Mouse (Mus musculus) olfactory bulb, adult 2 months (tissue): ENCODE results near the gene Gna12. TPM values are rescaled to one million over a fixed set of nuclear protein-coding genes. Genes with fewer than 3 reads are reported as not detected.
A peak's percentile ranks its signal among the peaks of the same experiment; 100 is the strongest.

Source experiments
- H3K27ac ChIP-seq: fragments of 200-500 bp; 2 replicates; pipeline ENCODE4 v1.5.1; 2012; ENCODE audit warnings: low read depth, low read length; ENCODE audit not compliant: insufficient read depth
- H3K4me1 ChIP-seq: fragments of 200-500 bp; 2 replicates; pipeline ENCODE4 v1.6.1; 2012; ENCODE audit warnings: low read length; ENCODE audit not compliant: control insufficient read depth, insufficient read depth
- H3K4me3 ChIP-seq: fragments of 200-500 bp; 2 replicates; pipeline ENCODE4 v1.5.1; 2012; ENCODE audit warnings: mild to moderate bottlenecking, low read depth, low read length, moderate library complexity; ENCODE audit not compliant: insufficient read depth
- CTCF ChIP-seq: fragments of 200-500 bp; IDR thresholded peaks from 2 replicates; pipeline ENCODE4 v1.5.1; 2012; ENCODE audit warnings: low read depth, mild to moderate bottlenecking, low read length, moderate library complexity; ENCODE audit not compliant: insufficient read depth
- POLR2A ChIP-seq: fragments of 200-500 bp; IDR thresholded peaks from 2 replicates; pipeline ENCODE4 v1.6.1; 2012; ENCODE audit warnings: mild to moderate bottlenecking, low read depth, low read length, moderate library complexity; ENCODE audit not compliant: insufficient read depth
- WGBS: fragments of 180-500 bp; shearing (Covaris S2); methylation state at CpG from one replicate; pipeline ENCODE4 v1.1.7; 2018; 5-methylcytosine and 5-hydroxymethylcytosine counted together
- polyA plus RNA-seq: library from polyadenylated mRNA; stranded (reverse); fragments of >200 nt; gene quantifications from 2 replicates; pipeline ENCODE4 v1.2.4, GENCODE M21; 2012; ENCODE audit warnings: low replicate concordance; ENCODE audit not compliant: missing spikeins, insufficient read depth, insufficient read length

Gene Gna12
- polyA plus RNA-seq, 1 experiment: not detected

DNA sequence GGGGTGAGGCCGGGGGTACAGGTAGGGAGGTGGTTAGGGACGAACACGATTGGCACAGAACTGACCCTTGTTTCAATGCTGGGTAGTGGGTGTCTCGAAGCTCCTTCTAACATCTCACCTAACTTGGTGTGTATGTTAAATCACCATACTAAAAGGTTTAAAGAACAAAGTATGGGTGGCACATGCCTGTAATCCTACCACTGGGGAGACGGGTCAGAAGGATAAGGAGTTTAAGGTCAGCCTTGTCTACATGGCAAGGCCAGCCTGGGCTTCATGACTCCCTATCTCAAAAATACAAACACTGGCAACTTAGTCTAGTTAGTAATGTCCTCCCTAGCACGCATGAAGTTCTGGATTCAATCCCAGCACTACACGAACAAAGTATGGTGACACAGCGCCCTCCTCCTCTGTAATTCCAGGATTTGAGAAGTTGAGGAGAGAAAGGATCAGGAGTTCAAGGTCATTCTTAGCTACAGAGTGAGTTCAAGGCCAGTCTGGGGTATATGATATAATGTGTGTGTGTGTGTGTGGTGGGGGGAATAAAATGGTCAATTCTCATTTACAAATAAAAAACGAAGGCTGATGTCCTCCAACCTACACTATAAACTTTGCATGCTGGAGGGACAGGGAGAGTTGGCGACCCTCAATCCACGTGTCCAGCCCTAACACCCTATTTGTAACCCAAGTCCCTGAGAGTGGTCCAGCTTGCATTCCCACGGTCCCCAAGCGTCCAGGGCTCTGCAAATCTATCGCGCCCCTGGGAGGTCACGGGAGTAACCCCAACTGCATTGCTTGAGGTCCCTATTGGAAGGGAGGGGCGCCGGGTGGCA, 935 bp downstream of the Gna12 start:
- H3K4me3 ChIP-seq: peak overlapping the region; percentile 74
- peaks cover 13% of the 10 kb centered on the region for H3K4me1 ChIP-seq
- 30% methylated on average over 18 of the region's 18 CpGs for WGBS
- TF ChIP-seq POLR2A (no peak), CTCF (no peak)
- 0 out of 2 replicates have a peak overlapping the region, but pooled peaks have one; percentile 20 for H3K27ac ChIP-seq

DNA sequence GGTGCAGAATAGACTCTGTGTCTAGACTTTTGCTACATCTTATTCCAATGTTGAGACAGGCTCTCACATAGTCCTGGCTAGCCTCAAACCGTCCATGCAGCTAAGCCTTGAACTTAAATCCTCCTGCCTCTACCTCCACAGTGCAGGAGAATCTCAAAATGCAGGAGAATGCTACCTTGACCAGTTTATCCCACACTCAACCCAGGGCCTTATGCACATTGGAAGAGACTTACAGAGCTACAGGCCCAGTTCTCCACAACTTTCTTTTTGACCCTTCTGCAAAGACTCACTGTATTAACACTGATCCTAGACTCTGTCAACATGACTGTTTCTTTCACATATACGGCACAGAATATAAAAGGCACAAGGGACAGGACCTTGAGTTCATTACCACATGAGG, 1.9 kb downstream of the Gna12 start:
- WGBS: 41% methylated on average over 2 of the region's 2 CpGs
- Histone ChIP-seq H3K4me3 (no peak overlapping the region), H3K27ac (no peak overlapping the region), H3K4me1 (peaks cover 13% of the 10 kb centered on the region)
- TF ChIP-seq CTCF (no peak), POLR2A (no peak)

DNA sequence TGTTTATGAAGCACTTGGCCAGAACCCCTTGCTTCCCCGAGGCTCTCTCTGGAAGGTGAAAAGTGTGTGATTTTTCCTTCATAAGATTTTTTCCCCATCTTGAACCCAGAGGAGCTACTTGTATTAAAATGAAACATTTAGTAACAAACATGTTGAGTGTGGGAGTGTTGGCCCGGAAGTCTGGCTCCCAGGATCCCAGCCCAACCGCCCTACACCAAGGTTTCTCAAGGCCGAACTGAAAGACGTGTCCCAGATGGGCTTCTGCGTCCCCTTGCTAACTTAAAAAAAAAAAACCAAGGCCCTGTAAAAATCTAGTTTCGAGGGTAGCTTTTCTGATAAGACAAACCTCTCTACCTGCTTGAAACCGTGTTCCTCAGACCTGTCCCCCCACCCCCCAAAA, 2.3 kb downstream of the Gna12 start:
- Histone ChIP-seq H3K4me3 (no peak overlapping the region), H3K4me1 (peaks cover 13% of the 10 kb centered on the region), H3K27ac (no peak overlapping the region)
- 55% methylated on average over 8 of the region's 8 CpGs for WGBS
- TF ChIP-seq CTCF (no peak), POLR2A (no peak)

DNA sequence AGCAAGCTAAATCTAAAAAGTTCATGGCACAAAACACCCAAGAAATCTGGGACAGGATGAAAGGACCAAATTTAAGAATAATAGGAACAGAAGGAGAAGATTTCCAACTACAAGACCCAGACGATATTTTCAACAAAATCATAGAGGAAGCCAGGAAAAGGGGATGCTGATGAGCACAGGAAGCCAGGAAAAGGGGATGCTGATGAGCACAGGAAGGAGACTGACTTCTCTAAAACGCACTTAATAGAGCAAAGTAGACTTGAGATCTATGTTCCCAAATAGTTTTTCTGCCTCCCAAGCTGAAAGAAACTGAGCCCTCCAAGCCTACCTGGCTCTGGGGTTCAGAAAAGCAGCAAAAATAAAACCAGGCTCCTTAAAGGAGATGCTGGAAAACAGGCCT, 2.8 kb downstream of the Gna12 start:
- no peak overlapping the region for H3K27ac ChIP-seq
- no peak overlapping the region for H3K4me3 ChIP-seq
- no peak for TF ChIP-seq CTCF
- no peak for TF ChIP-seq POLR2A
- 31% methylated on average over 2 of the region's 2 CpGs for WGBS
- H3K4me1 ChIP-seq: peaks cover 16% of the 10 kb centered on the region

DNA sequence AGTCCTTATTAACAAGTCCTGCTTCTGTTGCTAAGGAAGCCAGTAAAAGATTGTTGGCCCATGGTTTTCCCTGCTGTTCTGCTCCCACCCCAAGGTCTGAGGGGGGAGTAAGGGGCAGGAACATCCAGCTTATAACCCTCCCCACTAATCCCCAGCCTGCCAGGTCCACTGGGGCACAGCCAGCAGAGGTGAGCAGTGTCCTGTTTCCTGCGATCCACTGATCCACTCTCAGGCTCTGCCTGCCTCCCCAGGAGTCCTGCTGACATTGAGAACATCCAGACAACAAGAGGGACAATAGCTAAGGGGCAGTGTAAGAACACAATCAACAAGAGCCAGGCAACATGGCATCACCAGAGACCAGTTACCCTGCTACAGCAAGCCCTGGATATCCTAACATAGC, 3.4 kb downstream of the Gna12 start:
- peaks cover 17% of the 10 kb centered on the region for H3K4me1 ChIP-seq
- TF ChIP-seq CTCF (no peak), POLR2A (no peak)
- no peak overlapping the region; the same call in 1 of the 2 replicates for H3K27ac ChIP-seq
- H3K4me3 ChIP-seq: no peak overlapping the region
- 63% methylated on average over 1 of the region's 1 CpGs for WGBS

DNA sequence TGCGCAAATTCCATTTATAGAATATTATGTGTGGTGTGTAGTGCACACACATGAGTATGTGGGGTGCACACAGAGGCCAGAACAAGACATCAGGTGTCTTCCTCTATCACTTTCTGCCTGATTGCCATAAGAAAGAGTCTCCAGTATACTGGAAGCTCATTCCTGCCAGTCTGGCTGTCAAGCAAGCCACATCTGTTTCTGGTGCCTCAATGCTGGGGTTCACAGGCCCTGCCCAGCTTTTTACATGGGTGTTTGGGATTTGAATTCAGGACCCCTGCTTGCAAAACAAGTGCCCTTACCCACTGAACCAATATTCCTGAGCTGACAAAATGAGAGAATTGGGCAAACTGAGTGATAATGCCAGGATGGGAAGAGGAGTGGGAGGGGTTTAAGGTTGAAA, 4.1 kb downstream of the Gna12 start:
- peaks cover 17% of the 10 kb centered on the region for H3K4me1 ChIP-seq
- no peak for TF ChIP-seq POLR2A
- TF ChIP-seq CTCF: no peak
- 100% methylated on average over 1 of the region's 1 CpGs for WGBS
- H3K27ac ChIP-seq: no peak overlapping the region
- H3K4me3 ChIP-seq: no peak overlapping the region

DNA sequence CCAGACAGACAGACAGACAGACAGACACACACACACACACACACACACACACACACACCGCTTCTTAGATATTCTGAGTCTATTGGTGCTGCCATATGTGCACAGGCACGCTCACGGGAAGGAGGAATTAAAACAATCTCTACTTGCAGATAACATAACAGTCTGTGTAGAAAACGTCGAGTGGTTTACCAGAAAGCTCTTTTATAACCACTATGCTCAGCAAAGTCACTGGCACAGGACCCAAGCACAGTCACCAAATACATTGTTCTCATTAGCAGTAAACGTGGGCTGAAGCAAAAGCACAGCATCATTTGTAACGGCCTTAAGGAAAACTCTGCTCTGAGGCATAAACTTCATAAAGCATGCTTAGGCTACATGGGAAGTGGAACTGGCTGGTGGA, 6.1 kb downstream of the Gna12 start:
- Histone ChIP-seq H3K27ac (no peak overlapping the region), H3K4me3 (no peak overlapping the region), H3K4me1 (peaks cover 20% of the 10 kb centered on the region)
- WGBS: 45% methylated on average over 7 of the region's 7 CpGs
- no peak for TF ChIP-seq CTCF
- TF ChIP-seq POLR2A: no peak

DNA sequence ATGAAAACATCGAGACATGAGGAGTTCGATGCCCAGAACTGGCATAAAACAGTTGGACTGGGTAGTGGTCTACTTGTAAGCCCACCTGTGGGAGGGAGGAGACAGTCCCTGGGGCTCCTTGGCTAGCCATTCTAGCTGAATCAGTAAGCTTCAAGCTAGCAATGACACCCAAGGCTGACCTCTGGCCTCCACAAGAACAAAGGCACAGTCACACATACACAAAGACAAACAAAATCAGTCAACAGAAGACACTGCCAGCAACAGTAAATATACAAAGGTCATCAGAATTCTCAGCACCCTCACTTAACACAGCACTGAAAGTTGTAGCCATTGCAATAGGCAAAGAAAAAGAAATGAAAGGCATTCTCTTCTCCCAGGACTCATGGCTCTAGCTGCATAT, 6.8 kb downstream of the Gna12 start:
- no peak overlapping the region for H3K4me3 ChIP-seq
- TF ChIP-seq POLR2A: no peak
- TF ChIP-seq CTCF: no peak
- WGBS: 91% methylated on average over 2 of the region's 2 CpGs
- H3K4me1 ChIP-seq: peaks cover 25% of the 10 kb centered on the region
- no peak overlapping the region for H3K27ac ChIP-seq

DNA sequence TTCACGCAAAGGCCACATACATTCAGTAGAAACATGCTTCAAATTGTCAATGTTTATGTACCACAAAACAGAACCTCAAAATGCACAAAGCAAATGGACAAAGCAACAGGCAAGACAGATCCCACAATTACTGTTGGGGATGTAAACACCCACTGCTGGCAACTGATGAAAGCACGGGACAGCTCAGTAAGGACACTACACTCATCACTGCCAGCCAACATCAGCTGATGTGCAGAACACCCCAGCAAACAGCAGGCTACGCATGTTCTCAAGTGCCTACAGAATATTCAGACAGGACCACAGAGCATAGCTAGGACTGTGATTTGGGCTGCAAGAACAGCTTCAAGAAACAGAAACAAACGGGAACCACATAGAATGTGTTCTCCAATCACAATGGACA, 8.3 kb downstream of the Gna12 start:
- H3K27ac ChIP-seq: no peak overlapping the region
- no peak for TF ChIP-seq POLR2A
- TF ChIP-seq CTCF: no peak
- 71% methylated on average over 4 of the region's 4 CpGs for WGBS
- no peak overlapping the region for H3K4me3 ChIP-seq
- H3K4me1 ChIP-seq: peaks cover 23% of the 10 kb centered on the region

DNA sequence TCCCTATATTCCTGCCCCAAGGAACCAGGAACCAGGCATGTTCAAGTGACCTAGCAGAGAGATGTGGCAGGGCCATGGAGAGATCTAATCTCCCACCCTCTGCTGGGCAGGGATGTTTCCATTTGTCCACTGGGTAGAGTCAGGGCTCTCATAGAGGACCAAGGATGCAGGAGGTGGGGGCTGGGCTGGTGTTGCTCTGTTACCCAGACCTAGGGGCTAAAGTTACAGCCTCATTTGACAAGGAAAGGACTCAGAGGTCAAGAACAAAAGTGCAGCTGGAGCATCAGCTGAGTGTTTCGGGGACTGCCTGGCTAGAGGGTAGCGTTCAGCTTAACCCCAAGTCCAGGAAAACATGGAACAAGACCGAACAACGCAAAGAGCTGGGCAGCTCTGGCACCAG, 9.7 kb downstream of the Gna12 start:
- Histone ChIP-seq H3K27ac (no peak overlapping the region), H3K4me3 (no peak overlapping the region), H3K4me1 (peaks cover 18% of the 10 kb centered on the region)
- WGBS: 87% methylated on average over 4 of the region's 4 CpGs
- TF ChIP-seq CTCF (no peak), POLR2A (no peak)
